Mouse (Mus musculus): ENCODE results near the gene Gpc6. TPM values are rescaled to one million over a fixed set of nuclear protein-coding genes. Genes with fewer than 3 reads are reported as not detected.

The Gpc6 gene
- polyA plus RNA-seq, 1 experiment from 2014 or later: 16.8 TPM

- H3K4me2 ChIP-seq (ENCODE audit: low read length): no peak overlapping the region
- 0 out of 2 replicates have a peak, but pooled peaks cover 4% of the 10 kb centered on the region for H3K4me1 ChIP-seq (ENCODE audit: control insufficient read depth, insufficient read depth, low read length)
- no peak overlapping the region for H3K9ac ChIP-seq (replicated peaks; ENCODE audit: low read length)
- DNase-seq (peak; percentile 22), ATAC-seq (ENCODE audit: low FRiP score, low TSS enrichment) (no peak)
- no peaks in the 10 kb centered on the region for H3K36me3 ChIP-seq (ENCODE audit: control insufficient read depth, insufficient read depth, low read length)
- 33% methylated on average over 2 of the region's 2 CpGs for WGBS
- no peak overlapping the region for H3K27ac ChIP-seq (replicated peaks; ENCODE audit: low read depth, low read length)
- no peaks in the 10 kb centered on the region for H3K9me3 ChIP-seq (ENCODE audit: control insufficient read depth, low read length)
- no peak overlapping the region for H3K4me3 ChIP-seq (replicated peaks; ENCODE audit: low read depth, low read length)
- no peaks in the 10 kb centered on the region for H3K27me3 ChIP-seq (ENCODE audit: control insufficient read depth, insufficient read depth, low read length)
Observed at GRCm38 (mm10) chr14:117061527-117061926, 136.4 kb downstream of the Gpc6 start.

- H3K4me1 ChIP-seq (ENCODE audit: control insufficient read depth, insufficient read depth, low read length): no peaks in the 10 kb centered on the region; the same call in 1 of the 2 replicates
- DNase-seq: no peak
- 25% methylated on average over 5 of the region's 5 CpGs for WGBS
- H3K4me2 ChIP-seq (ENCODE audit: low read length): no peak overlapping the region
- H3K36me3 ChIP-seq (ENCODE audit: control insufficient read depth, insufficient read depth, low read length): no peaks in the 10 kb centered on the region
- peak; percentile 34; the same call in 1 of the 2 replicates for ATAC-seq (ENCODE audit: low FRiP score, low TSS enrichment)
- no peak overlapping the region for H3K4me3 ChIP-seq (replicated peaks; ENCODE audit: low read depth, low read length)
- H3K9ac ChIP-seq (replicated peaks; ENCODE audit: low read length): no peak overlapping the region
- no peak overlapping the region for H3K27ac ChIP-seq (replicated peaks; ENCODE audit: low read depth, low read length)
- no peaks in the 10 kb centered on the region for H3K9me3 ChIP-seq (ENCODE audit: control insufficient read depth, low read length)
- H3K27me3 ChIP-seq (ENCODE audit: control insufficient read depth, insufficient read depth, low read length): no peaks in the 10 kb centered on the region
Observed at GRCm38 (mm10) chr14:117068179-117068578, 143.1 kb downstream of the Gpc6 start.

GRCm38 (mm10) chr14:117070470-117071085 is 145.5 kb downstream of the Gpc6 start:
- Histone ChIP-seq H3K4me2 (ENCODE audit: low read length) (no peak overlapping the region), H3K9me3 (ENCODE audit: control insufficient read depth, low read length) (no peaks in the 10 kb centered on the region), H3K36me3 (ENCODE audit: control insufficient read depth, insufficient read depth, low read length) (no peaks in the 10 kb centered on the region), H3K4me3 (replicated peaks; ENCODE audit: low read depth, low read length) (no peak overlapping the region), H3K4me1 (ENCODE audit: control insufficient read depth, insufficient read depth, low read length) (no peaks in the 10 kb centered on the region; the same call in 1 of the 2 replicates), H3K27ac (replicated peaks; ENCODE audit: low read depth, low read length) (no peak overlapping the region), H3K27me3 (ENCODE audit: control insufficient read depth, insufficient read depth, low read length) (no peaks in the 10 kb centered on the region), H3K9ac (replicated peaks; ENCODE audit: low read length) (no peak overlapping the region)
- DNase-seq (no peak), ATAC-seq (ENCODE audit: low FRiP score, low TSS enrichment) (no peak)
- 95% methylated on average over 4 of the region's 4 CpGs for WGBS

- Histone ChIP-seq H3K4me1 (ENCODE audit: control insufficient read depth, insufficient read depth, low read length) (no peaks in the 10 kb centered on the region), H3K27me3 (ENCODE audit: control insufficient read depth, insufficient read depth, low read length) (no peaks in the 10 kb centered on the region), H3K4me2 (ENCODE audit: low read length) (no peak overlapping the region), H3K9ac (replicated peaks; ENCODE audit: low read length) (no peak overlapping the region), H3K4me3 (replicated peaks; ENCODE audit: low read depth, low read length) (no peak overlapping the region), H3K27ac (replicated peaks; ENCODE audit: low read depth, low read length) (no peak overlapping the region), H3K9me3 (ENCODE audit: control insufficient read depth, low read length) (no peaks in the 10 kb centered on the region), H3K36me3 (ENCODE audit: control insufficient read depth, insufficient read depth, low read length) (no peaks in the 10 kb centered on the region)
- no peak for DNase-seq
- no peak for ATAC-seq (ENCODE audit: low FRiP score, low TSS enrichment)
- WGBS: 92% methylated on average over 4 of the region's 4 CpGs
Observed at GRCm38 (mm10) chr14:117093586-117093985, 168.5 kb downstream of the Gpc6 start.

- 96% methylated on average over 4 of the region's 4 CpGs for WGBS
- Histone ChIP-seq H3K9me3 (ENCODE audit: control insufficient read depth, low read length) (no peaks in the 10 kb centered on the region), H3K4me3 (replicated peaks; ENCODE audit: low read depth, low read length) (no peak overlapping the region), H3K9ac (replicated peaks; ENCODE audit: low read length) (no peak overlapping the region), H3K4me1 (ENCODE audit: control insufficient read depth, insufficient read depth, low read length) (no peaks in the 10 kb centered on the region), H3K36me3 (ENCODE audit: control insufficient read depth, insufficient read depth, low read length) (no peaks in the 10 kb centered on the region), H3K4me2 (ENCODE audit: low read length) (no peak overlapping the region), H3K27me3 (ENCODE audit: control insufficient read depth, insufficient read depth, low read length) (no peaks in the 10 kb centered on the region), H3K27ac (replicated peaks; ENCODE audit: low read depth, low read length) (no peak overlapping the region)
- ATAC-seq (ENCODE audit: low FRiP score, low TSS enrichment): no peak
- no peak for DNase-seq
Observed at GRCm38 (mm10) chr14:117106900-117107299, 181.8 kb downstream of the Gpc6 start.

- Histone ChIP-seq H3K36me3 (ENCODE audit: control insufficient read depth, insufficient read depth, low read length) (no peaks in the 10 kb centered on the region), H3K4me2 (ENCODE audit: low read length) (no peak overlapping the region), H3K27ac (replicated peaks; ENCODE audit: low read depth, low read length) (no peak overlapping the region), H3K9me3 (ENCODE audit: control insufficient read depth, low read length) (no peaks in the 10 kb centered on the region), H3K27me3 (ENCODE audit: control insufficient read depth, insufficient read depth, low read length) (no peaks in the 10 kb centered on the region), H3K9ac (replicated peaks; ENCODE audit: low read length) (no peak overlapping the region), H3K4me3 (replicated peaks; ENCODE audit: low read depth, low read length) (no peak overlapping the region), H3K4me1 (ENCODE audit: control insufficient read depth, insufficient read depth, low read length) (no peaks in the 10 kb centered on the region)
- 95% methylated on average over 3 of the region's 3 CpGs for WGBS
- ATAC-seq (ENCODE audit: low FRiP score, low TSS enrichment): no peak
- no peak for DNase-seq
Observed at GRCm38 (mm10) chr14:117113153-117113552, 188.0 kb downstream of the Gpc6 start.

- no peaks in the 10 kb centered on the region for H3K36me3 ChIP-seq (ENCODE audit: control insufficient read depth, insufficient read depth, low read length)
- H3K9ac ChIP-seq (replicated peaks; ENCODE audit: low read length): no peak overlapping the region
- WGBS: 18% methylated on average over 1 of the region's 1 CpGs
- no peaks in the 10 kb centered on the region for H3K4me1 ChIP-seq (ENCODE audit: control insufficient read depth, insufficient read depth, low read length)
- no peaks in the 10 kb centered on the region for H3K27me3 ChIP-seq (ENCODE audit: control insufficient read depth, insufficient read depth, low read length)
- no peak overlapping the region for H3K4me3 ChIP-seq (replicated peaks; ENCODE audit: low read depth, low read length)
- ATAC-seq (ENCODE audit: low FRiP score, low TSS enrichment) (no peak), DNase-seq (no peak)
- H3K9me3 ChIP-seq (ENCODE audit: control insufficient read depth, low read length): no peaks in the 10 kb centered on the region
- no peak overlapping the region for H3K4me2 ChIP-seq (ENCODE audit: low read length)
- no peak overlapping the region for H3K27ac ChIP-seq (replicated peaks; ENCODE audit: low read depth, low read length)
Observed at GRCm38 (mm10) chr14:117122036-117122435, 196.9 kb downstream of the Gpc6 start.

- Histone ChIP-seq H3K9ac (replicated peaks; ENCODE audit: low read length) (no peak overlapping the region), H3K27ac (replicated peaks; ENCODE audit: low read depth, low read length) (no peak overlapping the region), H3K36me3 (ENCODE audit: control insufficient read depth, insufficient read depth, low read length) (no peaks in the 10 kb centered on the region), H3K27me3 (ENCODE audit: control insufficient read depth, insufficient read depth, low read length) (no peaks in the 10 kb centered on the region), H3K4me2 (ENCODE audit: low read length) (no peak overlapping the region), H3K4me1 (ENCODE audit: control insufficient read depth, insufficient read depth, low read length) (no peaks in the 10 kb centered on the region), H3K4me3 (replicated peaks; ENCODE audit: low read depth, low read length) (no peak overlapping the region), H3K9me3 (ENCODE audit: control insufficient read depth, low read length) (no peaks in the 10 kb centered on the region)
- no peak for DNase-seq
- no peak for ATAC-seq (ENCODE audit: low FRiP score, low TSS enrichment)
- WGBS: 91% methylated on average over 1 of the region's 1 CpGs
Observed at GRCm38 (mm10) chr14:117130334-117130733, 205.2 kb downstream of the Gpc6 start.

- Histone ChIP-seq H3K9ac (replicated peaks; ENCODE audit: low read length) (no peak overlapping the region), H3K27me3 (ENCODE audit: control insufficient read depth, insufficient read depth, low read length) (no peaks in the 10 kb centered on the region), H3K9me3 (ENCODE audit: control insufficient read depth, low read length) (no peaks in the 10 kb centered on the region), H3K4me1 (ENCODE audit: control insufficient read depth, insufficient read depth, low read length) (no peaks in the 10 kb centered on the region), H3K4me3 (replicated peaks; ENCODE audit: low read depth, low read length) (no peak overlapping the region), H3K4me2 (ENCODE audit: low read length) (no peak overlapping the region), H3K36me3 (ENCODE audit: control insufficient read depth, insufficient read depth, low read length) (no peaks in the 10 kb centered on the region), H3K27ac (replicated peaks; ENCODE audit: low read depth, low read length) (no peak overlapping the region)
- no peak for DNase-seq
- ATAC-seq (ENCODE audit: low FRiP score, low TSS enrichment): no peak
- WGBS: 97% methylated on average over 1 of the region's 1 CpGs
Observed at GRCm38 (mm10) chr14:117131324-117131723, 206.2 kb downstream of the Gpc6 start.

Measured in midbrain, embryonic 14.5 days (tissue).